Mouse (Mus musculus) kidney, postnatal 10 days (tissue): ENCODE results near the gene Abraxas2.

Experiments used
- DNase-seq: peaks from one replicate; pipeline ENCODE4 v3.0.0; 2021; ENCODE audit warnings: mixed read lengths

Abraxas2 gene

GRCm38 (mm10) chr7:132900826-132901531 is 42.0 kb downstream of the Abraxas2 start:
- DNase-seq: no peak

DNA sequence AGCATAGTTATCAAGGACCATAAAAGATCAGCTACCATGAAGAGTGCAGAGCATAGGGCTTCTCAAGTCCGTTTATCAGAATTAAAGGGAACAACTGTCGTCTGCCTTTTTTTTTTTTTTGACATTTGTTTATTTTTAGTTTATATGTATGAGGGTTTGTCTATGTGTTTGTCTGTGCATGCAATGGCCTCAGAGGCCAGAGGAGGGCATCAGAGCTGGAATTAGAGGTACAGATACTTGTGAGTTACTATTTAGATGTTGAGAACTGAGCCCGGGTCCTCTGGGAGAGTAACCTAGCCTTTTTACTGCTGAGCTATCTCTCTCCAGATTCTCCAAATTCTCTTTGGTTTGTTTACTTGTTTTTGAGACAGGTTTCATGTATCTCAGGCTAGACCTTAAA is 44.8 kb downstream of the Abraxas2 start:
- DNase-seq: no peak

GRCm38 (mm10) chr7:132921971-132922370 is 62.9 kb downstream of the Abraxas2 start:
- no peak for DNase-seq

DNA sequence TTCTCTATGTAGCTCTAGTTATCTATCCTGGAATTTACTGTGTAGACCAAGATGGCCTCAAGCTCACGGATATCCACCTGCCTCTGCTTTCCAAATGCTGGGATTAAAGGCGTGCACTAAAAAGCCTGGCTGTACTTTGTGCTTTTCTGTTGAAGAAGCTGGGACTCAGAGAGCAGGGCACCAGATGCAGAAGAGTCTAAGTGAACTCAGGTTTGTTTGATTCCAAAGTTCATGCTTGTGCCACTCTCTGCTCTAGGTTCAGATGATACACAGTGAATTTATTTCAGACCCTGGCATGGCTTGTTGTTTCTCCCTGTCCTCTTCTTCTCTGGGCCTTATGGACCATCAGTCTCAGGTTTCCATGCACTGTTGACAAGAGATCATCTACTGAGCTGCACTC is 66.2 kb downstream of the Abraxas2 start:
- no peak for DNase-seq

- no peak for DNase-seq
Measured at GRCm38 (mm10) chr7:132927201-132927600, 68.2 kb downstream of the Abraxas2 start.

- DNase-seq: no peak
Measured at GRCm38 (mm10) chr7:132930055-132930454, 71.0 kb downstream of the Abraxas2 start.

- DNase-seq: peak; percentile 99
Measured at GRCm38 (mm10) chr7:132930850-132931559, 72.0 kb downstream of the Abraxas2 start, which contains the start of gene Zranb1. Gene Zranb1 (plus strand): TSS chr7:132931142.

- DNase-seq: peak; percentile 70
Measured at GRCm38 (mm10) chr7:132931560-132932351, 72.7 kb downstream of the Abraxas2 start.

GRCm38 (mm10) chr7:132933331-132933730 is 74.3 kb downstream of the Abraxas2 start:
- DNase-seq: no peak
